Mouse (Mus musculus) heart, postnatal 0 days (tissue): ENCODE measurements around the gene Smpd3. TPM values are rescaled to one million over a fixed set of nuclear protein-coding genes. Genes with fewer than 3 reads are reported as not detected.
A peak's percentile ranks its signal among the peaks of the same experiment; 100 is the strongest.

Source experiments
- ATAC-seq: fragments of 200-750 bp; cut with Nextera tagmentation; 2 replicates; pipeline ENCODE4 v1.8.0; 2017; ENCODE audit warnings: low read depth, moderate number of reproducible peaks, moderate library complexity; ENCODE audit not compliant: insufficient read depth
- DNase-seq: peaks from one replicate; pipeline ENCODE4 v3.0.0-alpha.2; 2016; ENCODE audit warnings: low spot score
- H3K27ac ChIP-seq: fragments of 300-500 bp; sonication (generic); 2 replicates; pipeline ENCODE4 v1.5.1; 2014; ENCODE audit warnings: low read depth, mild to moderate bottlenecking
- H3K27me3 ChIP-seq: fragments of 300-500 bp; sonication (generic); 2 replicates; pipeline ENCODE4 v1.6.1; 2014; ENCODE audit warnings: low read length, mixed read lengths; ENCODE audit not compliant: control insufficient read depth, insufficient read depth
- H3K36me3 ChIP-seq: fragments of 300-500 bp; sonication (generic); replicated peaks from 2 replicates; pipeline ENCODE4 v1.6.1; 2014; ENCODE audit warnings: low read length, mixed read lengths; ENCODE audit not compliant: control insufficient read depth, insufficient read depth
- H3K4me1 ChIP-seq: fragments of 300-500 bp; sonication (generic); 2 replicates; pipeline ENCODE4 v1.6.1; 2014; ENCODE audit warnings: antibody characterized with exemption; ENCODE audit not compliant: control insufficient read depth, insufficient read depth
- H3K4me2 ChIP-seq: fragments of 300-500 bp; sonication (generic); 2 replicates; pipeline ENCODE4 v1.6.1; 2014; ENCODE audit warnings: low read depth, mild to moderate bottlenecking, low read length, moderate library complexity
- H3K4me3 ChIP-seq: fragments of 300-500 bp; sonication (generic); 2 replicates; pipeline ENCODE4 v1.5.1; 2014; ENCODE audit warnings: low read depth, low read length
- H3K9ac ChIP-seq: fragments of 300-500 bp; sonication (generic); replicated peaks from 2 replicates; pipeline ENCODE4 v1.6.1; 2014; ENCODE audit warnings: low read depth, low read length, mixed read lengths
- H3K9me3 ChIP-seq: fragments of 300-500 bp; sonication (generic); replicated peaks from 2 replicates; pipeline ENCODE4 v1.6.1; 2016; ENCODE audit warnings: low read length; ENCODE audit not compliant: control insufficient read depth
- CTCF ChIP-seq: IDR thresholded peaks from 2 replicates; pipeline ENCODE4 v1.5.1; 2016; ENCODE audit warnings: antibody characterized with exemption, control low read depth, low read depth
- EP300 ChIP-seq: IDR thresholded peaks from 2 replicates; pipeline ENCODE4 v1.6.1; 2016; ENCODE audit warnings: antibody characterized with exemption, low read depth
- whole genome bisulfite sequencing: fragments of 180-500 bp; shearing (Covaris S2); extraction: QIAGEN DNeasy Blood & Tissue Kit; methylation state at CpG from one replicate; pipeline ENCODE4 v1.1.7; 2014; 5-methylcytosine and 5-hydroxymethylcytosine counted together
- polyA plus RNA-seq: library from polyadenylated mRNA; unstranded; fragments of >200 nt; fragmentation: Nextera tagmentation; extraction: Ambion mirVana; gene quantifications from 2 replicates; pipeline ENCODE4 v1.2.1, GENCODE M21; 2015
- total RNA-seq: library from RNA; depleted of rRNA; stranded (reverse); fragments of >200 nt; gene quantifications from 2 replicates; pipeline ENCODE4 v1.2.3, GENCODE M21; 2014; ENCODE audit warnings: low replicate concordance

Smpd3 gene
- total and polyA plus RNA-seq, 2 experiments from 2014 or later, result 2.4 to 6.5 TPM

DNA sequence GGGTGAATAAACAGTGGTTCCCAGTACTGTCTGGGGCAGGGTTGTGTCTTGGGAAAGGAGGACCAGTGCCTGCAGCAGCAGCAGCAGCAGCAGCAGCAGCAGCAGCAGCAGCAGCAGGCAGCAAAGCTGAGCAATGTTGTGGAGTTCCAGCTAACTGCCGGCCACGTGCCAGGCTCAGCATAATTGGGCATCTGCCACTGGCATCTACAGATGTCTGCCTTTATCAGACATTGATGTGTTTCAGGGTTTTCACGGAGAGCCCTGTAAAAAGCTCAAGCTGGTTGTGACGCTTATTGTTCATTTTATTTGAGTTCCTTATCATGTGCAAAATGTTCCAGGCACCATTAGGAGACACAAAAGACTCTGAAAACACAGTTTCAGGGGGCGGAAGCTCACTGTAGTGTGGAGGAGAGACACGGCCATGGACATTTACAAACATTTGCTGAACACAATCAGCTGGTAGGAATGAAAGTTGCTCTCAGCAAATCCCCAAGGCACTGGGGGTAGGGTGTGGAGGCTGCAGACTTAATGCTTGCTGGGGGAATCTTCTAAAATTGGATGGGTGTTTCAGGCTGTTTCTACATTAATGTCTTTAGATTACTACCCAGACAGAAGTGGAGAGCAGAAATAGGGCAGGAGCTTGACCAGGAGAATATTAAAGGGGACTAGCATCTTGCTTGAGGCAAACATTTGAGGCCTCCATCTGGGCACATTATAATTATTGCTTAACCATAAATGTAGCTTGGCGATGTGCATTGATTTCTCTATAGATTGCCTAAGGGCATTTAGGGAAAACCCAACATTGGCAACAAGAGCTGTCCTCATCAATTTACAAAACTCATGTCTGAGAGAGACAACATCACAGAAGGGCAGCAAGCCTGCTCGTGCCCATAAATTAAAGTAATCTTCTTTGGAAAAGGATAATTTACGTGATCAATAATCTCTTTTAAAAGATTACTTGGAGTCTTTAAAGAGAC lies 36.8 kb downstream of the Smpd3 start:
- H3K9me3 ChIP-seq, result no peaks in the 10 kb centered on the region
- H3K27me3 ChIP-seq, result no peaks in the 10 kb centered on the region
- ATAC-seq (peak; percentile 38; the same call in 1 of the 2 replicates), DNase-seq (peak; percentile 12)
- H3K4me2 ChIP-seq, result no peak overlapping the region
- H3K4me1 ChIP-seq, result no peaks in the 10 kb centered on the region; the same call in 1 of the 2 replicates
- no peak overlapping the region for H3K4me3 ChIP-seq
- peak overlapping the region; percentile 20; the same call in 1 of the 2 replicates for H3K9ac ChIP-seq
- H3K27ac ChIP-seq, result peak overlapping the region; percentile 25
- WGBS, result 53% methylated on average over 9 of the region's 9 CpGs
- TF ChIP-seq EP300 (no peak), CTCF (no peak)
- no peaks in the 10 kb centered on the region for H3K36me3 ChIP-seq

DNA sequence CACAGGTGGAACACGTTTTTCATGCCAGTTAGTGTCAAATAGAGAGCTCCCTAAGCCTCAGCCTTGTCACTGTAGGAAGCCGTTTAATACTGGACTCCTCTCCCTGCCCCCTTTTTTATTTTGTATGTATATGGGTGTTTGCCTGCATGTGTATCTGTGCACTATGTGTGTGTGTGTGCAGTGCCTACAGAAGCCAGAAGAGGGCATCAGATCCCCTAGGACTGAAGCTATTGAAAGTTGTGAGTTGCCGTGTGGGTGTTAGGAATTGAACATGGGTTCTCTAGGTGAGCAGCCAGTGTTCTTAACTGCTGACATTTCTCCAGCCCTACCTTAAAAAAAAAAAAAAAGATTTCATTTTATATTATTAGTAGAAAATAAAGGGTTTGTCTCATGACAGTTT lies 38.1 kb downstream of the Smpd3 start:
- TF ChIP-seq CTCF (0 out of 2 replicates have a peak, but pooled peaks have one; percentile 3), EP300 (no peak)
- Histone ChIP-seq H3K4me3 (no peak overlapping the region), H3K9me3 (no peaks in the 10 kb centered on the region), H3K4me1 (no peaks in the 10 kb centered on the region; the same call in 1 of the 2 replicates), H3K9ac (no peak overlapping the region), H3K27me3 (no peaks in the 10 kb centered on the region), H3K36me3 (no peaks in the 10 kb centered on the region), H3K4me2 (no peak overlapping the region), H3K27ac (no peak overlapping the region)
- 84% methylated on average over 3 of the region's 3 CpGs for WGBS
- DNase-seq (no peak), ATAC-seq (no peak)

DNA sequence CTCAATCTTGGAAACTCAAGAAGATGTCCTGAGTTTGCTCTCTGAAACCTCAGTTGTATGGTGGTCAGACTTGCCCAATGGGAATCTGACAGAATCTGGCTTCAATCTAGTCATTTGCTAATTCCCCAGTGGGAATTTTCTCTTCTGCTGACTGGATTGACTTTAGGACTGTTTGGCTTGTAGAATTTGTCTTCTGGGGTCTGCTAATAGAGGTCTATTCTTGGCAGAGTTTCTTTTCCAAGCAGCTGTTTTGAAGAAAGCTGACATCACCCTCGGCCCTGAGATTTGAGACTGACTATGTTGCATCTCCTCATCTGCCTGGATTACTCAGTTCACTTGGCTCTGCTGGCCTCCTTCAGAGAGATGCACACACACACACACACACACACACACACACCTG lies 38.9 kb downstream of the Smpd3 start:
- H3K9ac ChIP-seq, result no peak overlapping the region
- DNase-seq (no peak), ATAC-seq (no peak)
- H3K36me3 ChIP-seq, result no peaks in the 10 kb centered on the region
- peak overlapping the region; percentile 54 for H3K27ac ChIP-seq
- no peaks in the 10 kb centered on the region for H3K9me3 ChIP-seq
- H3K4me2 ChIP-seq, result no peak overlapping the region
- no peak for TF ChIP-seq EP300
- TF ChIP-seq CTCF, result no peak
- H3K4me1 ChIP-seq, result no peaks in the 10 kb centered on the region; the same call in 1 of the 2 replicates
- 35% methylated on average over 1 of the region's 1 CpGs for WGBS
- no peaks in the 10 kb centered on the region for H3K27me3 ChIP-seq
- no peak overlapping the region for H3K4me3 ChIP-seq

DNA sequence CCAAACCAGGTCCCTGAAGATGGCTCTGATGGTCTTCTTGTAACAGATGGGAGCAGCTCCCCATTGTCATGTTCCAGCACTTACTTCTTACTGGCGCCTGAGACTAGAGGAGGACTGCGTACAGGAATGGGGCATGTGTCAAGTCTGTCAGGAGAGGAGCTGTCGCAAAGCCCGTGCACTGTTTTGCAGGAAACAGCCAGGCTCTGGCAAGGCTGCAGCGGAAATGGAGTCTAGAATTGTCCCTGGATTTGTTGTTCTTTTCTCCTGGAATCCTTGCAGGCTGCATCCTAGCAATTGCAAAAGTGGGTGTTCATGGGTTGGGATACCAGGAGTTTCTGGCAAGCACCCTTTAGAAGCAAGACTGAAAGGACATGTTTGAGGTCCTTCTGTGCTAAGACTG lies 39.5 kb downstream of the Smpd3 start:
- TF ChIP-seq EP300 (no peak), CTCF (no peak)
- Histone ChIP-seq H3K4me1 (no peaks in the 10 kb centered on the region; the same call in 1 of the 2 replicates), H3K36me3 (no peaks in the 10 kb centered on the region), H3K27ac (peak overlapping the region; percentile 54), H3K9me3 (no peaks in the 10 kb centered on the region), H3K27me3 (no peaks in the 10 kb centered on the region), H3K4me2 (no peak overlapping the region), H3K9ac (no peak overlapping the region), H3K4me3 (no peak overlapping the region)
- DNase-seq (peak; percentile 67), ATAC-seq (peak; percentile 62)
- WGBS, result 20% methylated on average over 5 of the region's 5 CpGs

DNA sequence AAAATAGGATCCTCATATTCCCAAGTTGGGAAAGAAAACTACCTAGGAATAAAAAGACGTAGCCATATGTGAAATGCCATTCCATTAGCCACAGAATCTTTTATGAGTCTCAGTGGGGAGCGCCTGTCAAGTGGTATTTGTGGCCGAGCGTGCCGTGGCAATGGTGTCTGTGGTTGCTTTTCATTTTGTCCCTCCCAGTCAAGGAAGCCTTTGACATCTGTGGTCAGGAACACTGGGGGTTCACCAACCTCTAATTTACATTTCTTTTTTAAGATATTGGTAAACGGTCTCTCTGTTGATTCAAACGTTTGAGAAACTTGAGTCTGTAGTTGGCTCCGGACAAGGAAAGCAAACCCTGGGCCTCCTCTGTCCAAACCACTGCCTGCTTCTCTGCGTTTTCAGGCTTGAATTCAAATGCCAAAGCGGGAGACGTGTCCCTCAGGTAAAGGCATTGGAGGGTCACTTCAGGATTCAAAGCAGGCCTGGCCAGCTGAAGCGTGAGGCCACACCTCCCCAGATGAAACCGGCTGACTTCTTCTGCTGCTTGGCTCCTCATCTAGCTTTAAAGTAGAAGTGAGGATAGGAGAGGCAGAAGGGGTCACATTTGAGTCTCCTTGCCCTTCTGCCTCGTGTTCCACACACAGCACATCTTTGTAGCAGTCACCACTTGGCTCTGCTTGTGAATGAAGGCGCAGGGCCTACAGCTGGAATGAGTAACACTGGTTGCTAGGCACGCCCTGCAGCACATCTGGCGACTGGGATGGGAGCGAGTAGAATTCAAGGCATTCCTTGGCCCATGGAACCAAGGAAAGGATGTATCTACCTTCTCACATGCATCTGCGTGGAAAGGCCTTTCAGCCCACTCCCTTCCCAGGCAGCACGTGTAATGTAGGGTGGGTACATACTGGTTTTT lies 45.0 kb downstream of the Smpd3 start:
- Histone ChIP-seq H3K4me3 (no peak overlapping the region), H3K27ac (no peak overlapping the region), H3K27me3 (no peaks in the 10 kb centered on the region), H3K9ac (no peak overlapping the region), H3K9me3 (no peaks in the 10 kb centered on the region), H3K4me1 (no peaks in the 10 kb centered on the region), H3K4me2 (no peak overlapping the region), H3K36me3 (no peaks in the 10 kb centered on the region)
- DNase-seq (no peak), ATAC-seq (no peak)
- no peak for TF ChIP-seq EP300
- WGBS, result 73% methylated on average over 20 of the region's 20 CpGs
